Mouse (Mus musculus) stomach, postnatal 0 days (tissue): Measurements from ENCODE around the gene Nfic.

Source experiments
- CTCF ChIP-seq: IDR thresholded peaks from 2 replicates; pipeline ENCODE4 v1.5.1; 2016; ENCODE audit warnings: antibody characterized with exemption, low read depth, mild to moderate bottlenecking, moderate library complexity
- EP300 ChIP-seq: optimal IDR thresholded peaks from 2 replicates; pipeline ENCODE3; 2016; ENCODE audit warnings: antibody characterized with exemption

GRCm38 (mm10) chr10:81427327-81427726, 28.1 kb downstream of the Nfic start:
- TF ChIP-seq CTCF: no peak
- TF ChIP-seq EP300: no peak
